ENCODE assay signal across 27 mouse cellular contexts in the genomic region with DNA sequence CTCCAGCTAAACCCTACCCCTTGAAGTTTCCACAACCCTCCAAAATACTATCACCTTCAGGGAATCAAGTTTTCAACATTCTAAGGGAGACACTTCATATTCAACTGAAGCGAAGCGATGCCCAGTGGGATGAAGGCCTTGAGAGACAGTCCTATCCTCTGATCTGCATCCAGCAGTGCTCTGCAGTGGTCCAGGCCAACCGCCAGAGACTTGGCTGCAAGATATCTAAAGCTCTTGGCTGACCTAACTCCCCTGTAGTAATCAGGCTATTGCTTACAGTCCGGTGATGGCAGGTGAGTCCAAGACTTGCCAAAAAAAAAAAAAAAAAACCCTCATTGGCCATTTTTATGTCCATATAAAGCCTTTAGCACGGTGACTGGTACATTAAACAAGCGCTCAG. TPM values are rescaled to one million over a fixed set of nuclear protein-coding genes. Genes with fewer than 3 reads are reported as not detected.
DNase-seq lines count a peak whose midpoint lies in the region; TF ChIP-seq lines count a peak whose summit lies in the region.
"Had no signal": no experiment of that assay in that cellular context is flagged by ENCODE, and none has a peak within 500 bp of the region (broad histone marks: within the 10 kb centered on the region; RNA-seq: fewer than 3 reads in every experiment).

No protein-coding gene starts in this region.

- 26% methylated on average over 6 of the region's 6 CpGs for WGBS in cerebellum, adult 2 months

- DNase-seq in adrenal gland, adult 8-10 months, result peak; percentile 17
- no peak for DNase-seq in adrenal gland, postnatal 25 days
- peak; percentile 48 to 63 for DNase-seq in cerebellum, adult 2 months
- DNase-seq in cerebellum, postnatal 4 days (ENCODE audit: low spot score in 2 of 2), result no peak
- peak; percentile 52 for DNase-seq in heart, adult 11 months
- DNase-seq in heart, postnatal 14 days, result no peak
- DNase-seq in T-cell, adult 2 months (ENCODE audit: low spot score), result no peak
- DNase-seq: forebrain, postnatal 0 days; kidney, adult 18-20 months; kidney, postnatal 36 days; lung, embryonic 14.5 days; right cerebral cortex, postnatal 25 days; spleen, adult 18-20 months; thymus, postnatal 14 days had no signal

- intact Hi-C loops in heart, postnatal 14 days (cut with DNase I), result no loop called here

- peaks cover 8% of the 10 kb centered on the region for H3K4me1 ChIP-seq in cerebellum, adult 2 months (ENCODE audit: control insufficient read depth, insufficient read depth, low read length)
- H3K4me1 ChIP-seq: embryonic facial prominence, embryonic 10.5 days; embryonic facial prominence, embryonic 15.5 days; forebrain, embryonic 12.5 days; kidney, embryonic 15.5 days; limb, embryonic 12.5 days; liver, embryonic 15.5 days; midbrain, embryonic 10.5 days; midbrain, embryonic 15.5 days; neural tube, embryonic 15.5 days had no signal

- no peak overlapping the region for H3K4me3 ChIP-seq in cerebellum, adult 2 months (replicated peaks; ENCODE audit: insufficient read depth, low read depth, low read length)
- H3K4me3 ChIP-seq: embryonic facial prominence, embryonic 10.5 days; embryonic facial prominence, embryonic 15.5 days; forebrain, embryonic 12.5 days; kidney, embryonic 15.5 days; layer of hippocampus, adult 2 months; left cerebral cortex, adult 2 months; limb, embryonic 12.5 days; liver, embryonic 15.5 days; midbrain, embryonic 10.5 days; midbrain, embryonic 15.5 days; neural tube, embryonic 15.5 days had no signal

- TF ChIP-seq POLR2A in cerebellum, adult 2 months (IDR thresholded peaks at IDR 0.05; ENCODE audit: borderline replicate concordance, insufficient read depth, low read length), result no peak

- no peaks in the 10 kb centered on the region for H3K27me3 ChIP-seq in cerebellum, adult 2 months (ENCODE audit: control insufficient read depth, insufficient read depth, low read length)
- H3K27me3 ChIP-seq: embryonic facial prominence, embryonic 15.5 days; forebrain, embryonic 12.5 days; kidney, embryonic 15.5 days; limb, embryonic 12.5 days; liver, embryonic 15.5 days; midbrain, embryonic 15.5 days; neural tube, embryonic 15.5 days had no signal

- no peak for TF ChIP-seq CTCF in cerebellum, adult 2 months (IDR thresholded peaks at IDR 0.05; ENCODE audit: borderline replicate concordance, insufficient read depth, low read depth, low read length)

- no peak overlapping the region for H3K27ac ChIP-seq in cerebellum, adult 2 months (ENCODE audit: insufficient read depth, low read length)
- H3K27ac ChIP-seq: embryonic facial prominence, embryonic 10.5 days; embryonic facial prominence, embryonic 15.5 days; forebrain, embryonic 12.5 days; kidney, embryonic 15.5 days; layer of hippocampus, adult 2 months; left cerebral cortex, adult 2 months; limb, embryonic 12.5 days; liver, embryonic 15.5 days; midbrain, embryonic 10.5 days; midbrain, embryonic 15.5 days; neural tube, embryonic 15.5 days had no signal

RNA-seq across cellular contexts. Expression of a gene that starts 21.2 kb away (rescaled TPM):
- 1 to 10 TPM; 5.0 to 9.1 (median 7.0) TPM for total RNA-seq in adrenal gland, adult 8-10 months (2022)
- total RNA-seq in adrenal gland, postnatal 25 days (2021), result 3.7 and 4.1 TPM in 2 replicates
- 22.2 and 24.6 TPM in 2 replicates for polyA plus RNA-seq in cerebellum, adult 2 months (2012; rRNA removed)
- total RNA-seq in heart, postnatal 14 days (2021), result 1 to 10 TPM; 4.4 to 4.6 TPM
- total RNA-seq: megakaryocyte progenitor cell, adult 5-6 weeks had no signal
- polyA plus RNA-seq: G1E had no signal

Comparison
In these comparisons a context has a peak if more than half of its experiments do, and no peak if none do; other contexts are left out.
1. DNase-seq: peak in adrenal gland, adult 8-10 months (single experiment), cerebellum, adult 2 months (2 of 2) and heart, adult 11 months (single experiment); none in adrenal gland, postnatal 25 days (single experiment), cerebellum, postnatal 4 days (0 of 2), heart, postnatal 14 days (0 of 2) and T-cell, adult 2 months (single experiment).